15 mouse cellular contexts compared by ENCODE assay signal in the genomic region with DNA sequence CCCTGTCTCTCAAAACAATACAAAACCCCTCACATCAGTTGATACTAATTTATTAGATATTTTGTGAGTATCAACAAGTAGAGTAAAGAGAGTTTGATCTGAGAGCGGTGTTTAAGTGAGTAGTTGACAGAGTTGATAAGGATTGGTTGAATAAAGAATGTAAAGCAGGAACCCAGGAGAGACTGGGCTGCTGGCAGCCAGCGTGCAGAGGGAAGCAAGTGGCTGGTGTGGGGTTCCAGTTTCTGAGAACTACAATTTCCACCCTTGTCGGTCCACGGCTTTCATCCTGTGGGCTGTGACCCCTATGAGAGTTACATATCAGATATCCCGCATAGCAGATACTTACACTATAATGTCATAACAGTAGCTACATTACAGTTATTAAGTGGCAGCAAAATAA.
"Had no signal": no experiment of that assay in that cellular context is flagged by ENCODE, and none has a peak within 500 bp of the region (broad histone marks: within the 10 kb centered on the region; RNA-seq: fewer than 3 reads in every experiment).

No protein-coding gene starts in this region.

- H3K27me3 ChIP-seq: lung, embryonic 15.5 days; midbrain, embryonic 12.5 days; neural tube, embryonic 12.5 days had no signal

- H3K4me2 ChIP-seq: lung, embryonic 15.5 days; midbrain, embryonic 12.5 days; neural tube, embryonic 12.5 days had no signal

- DNase-seq: liver, postnatal 0 days; lung, adult 2 months; lung, postnatal 14 days; lung, postnatal 36 days; midbrain, embryonic 14.5 days; right cerebral cortex, postnatal 14 days; thymus, adult 18-20 months; thymus, postnatal 25 days; thymus, postnatal 4 days had no signal

- H3K27ac ChIP-seq: lung, embryonic 15.5 days; macrophage; midbrain, embryonic 10.5 days; midbrain, embryonic 12.5 days; neural tube, embryonic 12.5 days had no signal

- H3K4me3 ChIP-seq: lung, embryonic 15.5 days; midbrain, embryonic 10.5 days; midbrain, embryonic 12.5 days; neural tube, embryonic 12.5 days had no signal

- H3K9ac ChIP-seq: liver, postnatal 0 days; lung, embryonic 15.5 days; midbrain, embryonic 12.5 days; neural tube, embryonic 12.5 days had no signal

- H3K4me1 ChIP-seq: lung, embryonic 15.5 days had no signal

- H3K36me3 ChIP-seq: neural tube, embryonic 12.5 days had no signal

- ATAC-seq: liver, postnatal 0 days; lung, postnatal 0 days had no signal

- H3K9me3 ChIP-seq: lung, embryonic 15.5 days; midbrain, embryonic 10.5 days; midbrain, embryonic 12.5 days; neural tube, embryonic 12.5 days had no signal
